Mouse (Mus musculus): ENCODE measurements around the gene Ap5b1. TPM values are rescaled to one million over a fixed set of nuclear protein-coding genes. Genes with fewer than 3 reads are reported as not detected.
A peak's percentile ranks its signal among the peaks of the same experiment; 100 is the strongest.

The Ap5b1 gene
- polyA plus RNA-seq, 1 experiment from 2014 or later = 2.3 TPM

DNA sequence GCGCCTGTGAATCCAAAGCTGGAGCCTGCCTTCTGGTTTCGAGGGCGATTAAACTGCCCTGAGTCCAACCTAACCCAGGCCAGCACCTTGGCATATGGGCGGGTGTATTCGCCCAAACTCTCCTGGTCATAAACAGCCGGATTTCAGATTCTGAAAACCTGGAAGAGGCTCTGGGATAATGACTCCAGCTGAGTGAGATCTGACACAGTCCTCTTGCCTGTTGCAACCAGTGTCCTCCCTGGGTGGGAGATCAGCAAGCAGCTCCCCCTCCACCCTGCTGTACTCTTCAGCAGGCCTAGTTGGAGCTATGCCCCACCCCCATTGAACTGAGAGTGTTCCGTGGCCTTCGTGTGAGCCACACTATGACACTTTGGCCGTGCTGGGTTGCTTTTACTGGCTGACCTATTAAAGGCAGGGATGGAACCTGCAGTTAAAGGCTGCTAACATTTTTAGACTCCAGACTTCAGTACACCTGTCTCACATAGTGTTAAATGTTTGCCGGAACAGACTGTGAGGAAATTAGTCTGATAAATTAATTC, 6.5 kb upstream of the Ap5b1 start:
- peak overlapping the region; percentile 45; the same call in 1 of the 2 replicates for H3K9ac ChIP-seq (ENCODE audit: low read depth, low read length)
- WGBS = 23% methylated on average over 10 of the region's 10 CpGs
- no peaks in the 10 kb centered on the region for H3K9me3 ChIP-seq (replicated peaks; ENCODE audit: control insufficient read depth, low read length, poor library complexity, severe bottlenecking)
- ATAC-seq = no peak
- H3K27ac ChIP-seq (ENCODE audit: low read length) = no peak overlapping the region
- H3K36me3 ChIP-seq (ENCODE audit: control insufficient read depth, insufficient read depth, low read length) = no peaks in the 10 kb centered on the region
- H3K4me3 ChIP-seq (ENCODE audit: low read depth, low read length) = peak overlapping the region; percentile 38
- peaks cover 14% of the 10 kb centered on the region for H3K4me1 ChIP-seq (ENCODE audit: control insufficient read depth, insufficient read depth, low read length)
- peak overlapping the region; percentile 82 for H3K4me2 ChIP-seq (ENCODE audit: low read length)
- H3K27me3 ChIP-seq (ENCODE audit: control insufficient read depth, insufficient read depth, low read depth, low read length) = peaks cover 59% of the 10 kb centered on the region

DNA sequence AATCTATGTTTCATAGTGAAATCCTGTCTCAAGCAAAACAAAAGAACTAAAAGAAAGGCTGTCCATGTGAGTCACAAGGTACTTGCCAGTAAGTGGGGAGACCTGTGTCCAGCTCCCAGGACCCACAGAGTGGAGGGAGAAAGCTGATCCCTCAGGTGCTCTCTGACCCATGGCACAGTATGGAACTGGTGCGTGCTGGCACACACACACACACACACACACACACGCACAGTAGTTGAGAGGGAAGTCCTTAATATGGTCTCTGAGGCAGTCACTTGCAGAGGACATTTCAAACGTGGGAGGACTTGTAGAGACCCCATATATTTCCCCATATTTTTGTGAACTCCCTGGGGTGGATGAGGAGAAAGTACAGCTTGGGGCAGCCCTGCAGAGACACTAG, 5.9 kb upstream of the Ap5b1 start:
- Histone ChIP-seq H3K4me2 (ENCODE audit: low read length) (no peak overlapping the region), H3K9me3 (replicated peaks; ENCODE audit: control insufficient read depth, low read length, poor library complexity, severe bottlenecking) (no peaks in the 10 kb centered on the region), H3K9ac (ENCODE audit: low read depth, low read length) (no peak overlapping the region), H3K27ac (ENCODE audit: low read length) (no peak overlapping the region), H3K36me3 (ENCODE audit: control insufficient read depth, insufficient read depth, low read length) (no peaks in the 10 kb centered on the region), H3K27me3 (ENCODE audit: control insufficient read depth, insufficient read depth, low read depth, low read length) (peaks cover 53% of the 10 kb centered on the region), H3K4me3 (ENCODE audit: low read depth, low read length) (no peak overlapping the region), H3K4me1 (ENCODE audit: control insufficient read depth, insufficient read depth, low read length) (peaks cover 17% of the 10 kb centered on the region)
- 60% methylated on average over 3 of the region's 3 CpGs for WGBS
- no peak for ATAC-seq

DNA sequence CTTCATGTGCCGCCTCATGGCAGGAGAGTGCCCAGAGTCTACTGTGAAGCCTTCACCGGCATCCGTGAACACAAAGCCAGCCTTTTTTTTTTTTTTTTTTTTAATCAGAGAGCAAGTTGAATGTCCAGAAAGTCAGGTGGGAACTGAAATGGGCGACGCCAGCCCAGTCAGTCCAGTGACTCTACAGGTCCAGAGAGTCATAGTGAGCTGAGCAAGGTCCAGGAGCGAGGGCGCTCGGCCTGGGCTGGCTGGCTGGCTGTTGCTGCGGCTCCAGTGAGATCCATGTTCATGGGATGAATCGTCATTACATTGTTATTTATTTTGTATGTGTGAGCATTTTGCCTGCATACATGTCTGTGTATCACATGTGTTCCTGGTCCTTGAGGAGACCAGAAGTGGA, 5.0 kb upstream of the Ap5b1 start:
- Histone ChIP-seq H3K27me3 (ENCODE audit: control insufficient read depth, insufficient read depth, low read depth, low read length) (peaks cover 47% of the 10 kb centered on the region), H3K36me3 (ENCODE audit: control insufficient read depth, insufficient read depth, low read length) (no peaks in the 10 kb centered on the region), H3K9me3 (replicated peaks; ENCODE audit: control insufficient read depth, low read length, poor library complexity, severe bottlenecking) (no peaks in the 10 kb centered on the region), H3K9ac (ENCODE audit: low read depth, low read length) (no peak overlapping the region), H3K4me2 (ENCODE audit: low read length) (no peak overlapping the region), H3K4me1 (ENCODE audit: control insufficient read depth, insufficient read depth, low read length) (peaks cover 21% of the 10 kb centered on the region), H3K4me3 (ENCODE audit: low read depth, low read length) (no peak overlapping the region), H3K27ac (ENCODE audit: low read length) (no peak overlapping the region)
- WGBS = 93% methylated on average over 10 of the region's 10 CpGs
- ATAC-seq = no peak

DNA sequence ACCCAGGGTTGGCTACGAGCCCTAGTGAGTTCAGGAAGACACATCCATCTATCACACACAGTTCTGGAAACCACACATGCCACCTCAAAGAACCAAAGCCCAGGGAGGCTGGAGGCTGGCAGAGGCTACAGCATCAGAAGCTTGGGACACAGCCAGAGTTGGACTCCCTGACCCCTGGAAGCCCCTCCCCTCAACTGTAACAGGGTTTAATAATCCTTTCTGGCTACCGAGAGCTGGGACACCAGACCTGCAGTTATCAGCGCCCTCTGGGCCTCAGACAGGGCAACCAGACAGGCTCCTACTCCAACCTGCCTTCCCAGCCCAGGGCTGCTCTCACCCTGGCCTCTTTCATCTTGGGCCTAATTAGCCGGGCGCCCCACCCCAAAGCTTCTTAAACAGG, 1.5 kb upstream of the Ap5b1 start:
- H3K36me3 ChIP-seq (ENCODE audit: control insufficient read depth, insufficient read depth, low read length) = peaks cover 8% of the 10 kb centered on the region; the same call in 1 of the 2 replicates
- peaks cover 13% of the 10 kb centered on the region for H3K4me1 ChIP-seq (ENCODE audit: control insufficient read depth, insufficient read depth, low read length)
- H3K27ac ChIP-seq (ENCODE audit: low read length) = no peak overlapping the region
- H3K27me3 ChIP-seq (ENCODE audit: control insufficient read depth, insufficient read depth, low read depth, low read length) = peaks cover 16% of the 10 kb centered on the region
- 50% methylated on average over 5 of the region's 5 CpGs for WGBS
- no peak overlapping the region; the same call in 1 of the 2 replicates for H3K9ac ChIP-seq (ENCODE audit: low read depth, low read length)
- no peaks in the 10 kb centered on the region for H3K9me3 ChIP-seq (replicated peaks; ENCODE audit: control insufficient read depth, low read length, poor library complexity, severe bottlenecking)
- no peak overlapping the region for H3K4me3 ChIP-seq (ENCODE audit: low read depth, low read length)
- ATAC-seq = no peak
- H3K4me2 ChIP-seq (ENCODE audit: low read length) = no peak overlapping the region

DNA sequence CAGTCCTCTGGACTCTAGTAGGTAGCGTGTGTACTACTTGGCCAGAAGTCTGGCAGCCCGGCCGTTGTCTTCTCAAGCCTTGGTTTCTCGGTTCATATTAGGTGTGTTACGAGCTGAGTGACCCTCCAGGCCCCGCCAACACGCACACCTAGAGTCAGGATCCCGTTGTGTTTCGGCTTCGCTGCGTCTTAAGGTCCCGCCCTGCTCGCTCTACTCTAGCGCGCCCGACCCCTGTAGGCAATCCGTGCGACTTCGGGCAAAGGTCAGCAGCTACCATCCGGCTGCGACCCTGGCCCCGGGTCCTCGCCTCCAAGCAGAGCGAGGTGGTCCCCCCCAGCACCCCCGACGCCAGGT, 668 bp upstream of the Ap5b1 start:
- Histone ChIP-seq H3K4me2 (ENCODE audit: low read length) (peak overlapping the region; percentile 93), H3K4me1 (ENCODE audit: control insufficient read depth, insufficient read depth, low read length) (peaks cover 13% of the 10 kb centered on the region), H3K27ac (ENCODE audit: low read length) (peak overlapping the region; percentile 86), H3K27me3 (ENCODE audit: control insufficient read depth, insufficient read depth, low read depth, low read length) (peaks cover 8% of the 10 kb centered on the region), H3K9me3 (replicated peaks; ENCODE audit: control insufficient read depth, low read length, poor library complexity, severe bottlenecking) (no peaks in the 10 kb centered on the region), H3K4me3 (ENCODE audit: low read depth, low read length) (peak overlapping the region; percentile 79), H3K36me3 (ENCODE audit: control insufficient read depth, insufficient read depth, low read length) (peaks cover 8% of the 10 kb centered on the region; the same call in 1 of the 2 replicates), H3K9ac (ENCODE audit: low read depth, low read length) (peak overlapping the region; percentile 83)
- peak; percentile 16; the same call in 1 of the 2 replicates for ATAC-seq
- 2% methylated on average over 26 of the region's 26 CpGs for WGBS

DNA sequence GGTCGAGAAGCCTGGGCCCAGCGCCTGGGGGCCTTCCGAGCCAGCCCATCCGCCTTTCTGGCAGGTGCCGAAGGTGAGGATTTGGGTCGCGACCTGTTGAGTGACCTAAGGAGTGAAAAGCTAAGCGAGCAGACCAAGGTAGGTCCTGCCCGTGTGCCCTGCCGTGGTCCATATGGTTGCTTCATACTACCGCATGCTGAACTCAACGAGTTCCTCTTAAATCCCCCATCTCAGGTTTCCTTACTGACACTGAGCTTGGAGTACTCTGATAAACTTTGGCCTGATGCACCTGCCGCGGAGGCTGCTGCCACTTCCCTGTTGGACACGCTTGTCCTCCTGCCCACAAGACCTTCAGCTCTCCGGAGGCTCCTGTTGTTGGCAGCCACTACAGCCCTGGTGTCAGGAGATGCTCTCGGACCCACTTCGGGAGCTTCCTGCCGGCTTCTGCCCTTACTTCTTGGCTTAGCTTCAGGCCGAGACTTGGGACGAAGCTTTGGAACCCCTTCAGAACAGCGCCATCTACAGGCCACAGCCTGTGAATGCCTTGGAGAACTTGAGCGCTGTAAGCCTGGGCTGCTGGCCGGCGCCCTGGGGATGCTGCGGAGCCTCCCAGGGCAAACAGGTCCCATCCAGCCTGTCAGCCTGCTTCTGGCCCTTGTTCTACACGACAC, 780 bp downstream of the Ap5b1 start:
- 9% methylated on average over 27 of the region's 27 CpGs for WGBS

DNA sequence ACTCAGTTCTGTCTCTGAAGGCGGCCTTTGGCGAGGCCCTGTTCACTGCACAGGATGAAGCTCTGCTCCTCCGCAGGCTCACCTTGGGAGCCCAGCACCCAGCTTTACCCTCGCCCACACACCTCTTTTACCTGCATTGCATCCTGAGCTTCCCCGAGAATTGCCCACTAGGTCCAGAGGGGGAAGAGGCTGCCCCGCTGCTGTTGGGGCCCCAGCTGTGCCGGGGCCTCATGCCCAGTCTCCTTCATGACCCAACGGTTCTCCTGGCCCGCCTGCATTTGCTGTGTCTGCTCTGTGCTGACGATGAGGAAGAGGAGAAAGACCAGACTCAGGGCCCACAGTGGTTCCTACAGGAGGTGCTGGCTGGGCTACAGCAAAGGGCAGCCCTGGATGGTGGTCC, 1.7 kb downstream of the Ap5b1 start:
- H3K4me3 ChIP-seq (ENCODE audit: low read depth, low read length) = no peak overlapping the region
- ATAC-seq = no peak
- H3K9ac ChIP-seq (ENCODE audit: low read depth, low read length) = no peak overlapping the region
- WGBS = 89% methylated on average over 10 of the region's 10 CpGs
- H3K4me1 ChIP-seq (ENCODE audit: control insufficient read depth, insufficient read depth, low read length) = peaks cover 13% of the 10 kb centered on the region
- peaks cover 3% of the 10 kb centered on the region; the same call in 1 of the 2 replicates for H3K27me3 ChIP-seq (ENCODE audit: control insufficient read depth, insufficient read depth, low read depth, low read length)
- H3K9me3 ChIP-seq (replicated peaks; ENCODE audit: control insufficient read depth, low read length, poor library complexity, severe bottlenecking) = no peaks in the 10 kb centered on the region
- no peak overlapping the region for H3K27ac ChIP-seq (ENCODE audit: low read length)
- H3K36me3 ChIP-seq (ENCODE audit: control insufficient read depth, insufficient read depth, low read length) = peaks cover 8% of the 10 kb centered on the region; the same call in 1 of the 2 replicates
- H3K4me2 ChIP-seq (ENCODE audit: low read length) = no peak overlapping the region

More for the DNA sequence above, 780 bp downstream of the Ap5b1 start:
- H3K4me2 ChIP-seq (ENCODE audit: low read length) = peak overlapping the region; percentile 93
- ATAC-seq = peak; percentile 5; the same call in 1 of the 2 replicates
- peak overlapping the region; percentile 83 for H3K9ac ChIP-seq (ENCODE audit: low read depth, low read length)
- H3K27me3 ChIP-seq (ENCODE audit: control insufficient read depth, insufficient read depth, low read depth, low read length) = peaks cover 3% of the 10 kb centered on the region; the same call in 1 of the 2 replicates
- H3K4me1 ChIP-seq (ENCODE audit: control insufficient read depth, insufficient read depth, low read length) = peaks cover 13% of the 10 kb centered on the region
- peaks cover 8% of the 10 kb centered on the region; the same call in 1 of the 2 replicates for H3K36me3 ChIP-seq (ENCODE audit: control insufficient read depth, insufficient read depth, low read length)
- peak overlapping the region; percentile 79 for H3K4me3 ChIP-seq (ENCODE audit: low read depth, low read length)
- H3K9me3 ChIP-seq (replicated peaks; ENCODE audit: control insufficient read depth, low read length, poor library complexity, severe bottlenecking) = no peaks in the 10 kb centered on the region
- peak overlapping the region; percentile 86 for H3K27ac ChIP-seq (ENCODE audit: low read length)

DNA sequence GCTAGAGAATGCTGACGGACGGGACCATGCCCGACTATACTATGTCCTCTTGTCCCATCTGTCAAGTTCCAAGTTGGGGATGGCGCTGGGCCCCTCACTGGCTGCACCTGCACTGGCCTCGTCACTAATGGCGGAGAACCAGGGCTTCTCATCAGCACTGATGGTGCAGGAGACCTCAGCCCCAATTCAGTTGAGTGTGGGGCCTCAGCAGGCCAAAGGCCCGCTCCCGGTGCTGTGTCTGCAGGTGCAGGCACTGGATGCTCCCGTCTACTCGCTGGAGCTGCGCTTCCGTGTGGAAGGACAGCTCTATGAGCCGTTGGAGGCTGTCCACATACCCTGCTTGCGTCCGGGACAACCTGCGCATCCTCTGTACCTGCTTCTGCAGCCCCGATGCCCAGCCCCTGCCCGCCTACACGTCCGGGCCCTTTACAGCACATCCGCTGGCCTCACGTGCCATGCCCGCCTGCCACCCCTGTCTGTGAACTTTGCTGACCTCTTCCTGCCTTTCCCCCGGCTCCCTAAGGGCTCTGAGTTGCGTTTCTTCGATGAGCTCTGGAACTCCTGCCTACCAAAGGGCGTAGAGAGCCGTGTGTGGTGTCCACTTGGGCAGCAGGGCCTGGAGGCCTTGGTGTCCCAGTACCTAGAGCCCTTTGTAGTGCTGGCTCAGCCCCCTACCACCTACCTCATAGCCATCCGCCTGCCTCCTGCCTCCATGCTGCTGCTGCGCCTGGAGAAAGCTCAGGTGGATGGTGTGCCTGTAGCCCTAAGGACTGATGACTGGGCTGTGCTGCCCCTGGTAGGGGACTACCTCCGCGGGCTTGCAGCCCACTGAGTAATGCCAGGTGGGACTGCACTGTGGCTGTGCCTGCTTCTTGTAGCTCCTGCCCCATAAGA, 2.8 kb downstream of the Ap5b1 start:
- no peaks in the 10 kb centered on the region for H3K27me3 ChIP-seq (ENCODE audit: control insufficient read depth, insufficient read depth, low read depth, low read length)
- no peak overlapping the region for H3K4me2 ChIP-seq (ENCODE audit: low read length)
- H3K9ac ChIP-seq (ENCODE audit: low read depth, low read length) = no peak overlapping the region
- 90% methylated on average over 32 of the region's 32 CpGs for WGBS
- no peak overlapping the region for H3K27ac ChIP-seq (ENCODE audit: low read length)
- no peaks in the 10 kb centered on the region for H3K9me3 ChIP-seq (replicated peaks; ENCODE audit: control insufficient read depth, low read length, poor library complexity, severe bottlenecking)
- H3K4me1 ChIP-seq (ENCODE audit: control insufficient read depth, insufficient read depth, low read length) = peaks cover 13% of the 10 kb centered on the region
- peaks cover 8% of the 10 kb centered on the region; the same call in 1 of the 2 replicates for H3K36me3 ChIP-seq (ENCODE audit: control insufficient read depth, insufficient read depth, low read length)
- ATAC-seq = no peak
- no peak overlapping the region for H3K4me3 ChIP-seq (ENCODE audit: low read depth, low read length)
